Comparison of ENCODE assay signal across 12 mouse cellular contexts in the genomic region with DNA sequence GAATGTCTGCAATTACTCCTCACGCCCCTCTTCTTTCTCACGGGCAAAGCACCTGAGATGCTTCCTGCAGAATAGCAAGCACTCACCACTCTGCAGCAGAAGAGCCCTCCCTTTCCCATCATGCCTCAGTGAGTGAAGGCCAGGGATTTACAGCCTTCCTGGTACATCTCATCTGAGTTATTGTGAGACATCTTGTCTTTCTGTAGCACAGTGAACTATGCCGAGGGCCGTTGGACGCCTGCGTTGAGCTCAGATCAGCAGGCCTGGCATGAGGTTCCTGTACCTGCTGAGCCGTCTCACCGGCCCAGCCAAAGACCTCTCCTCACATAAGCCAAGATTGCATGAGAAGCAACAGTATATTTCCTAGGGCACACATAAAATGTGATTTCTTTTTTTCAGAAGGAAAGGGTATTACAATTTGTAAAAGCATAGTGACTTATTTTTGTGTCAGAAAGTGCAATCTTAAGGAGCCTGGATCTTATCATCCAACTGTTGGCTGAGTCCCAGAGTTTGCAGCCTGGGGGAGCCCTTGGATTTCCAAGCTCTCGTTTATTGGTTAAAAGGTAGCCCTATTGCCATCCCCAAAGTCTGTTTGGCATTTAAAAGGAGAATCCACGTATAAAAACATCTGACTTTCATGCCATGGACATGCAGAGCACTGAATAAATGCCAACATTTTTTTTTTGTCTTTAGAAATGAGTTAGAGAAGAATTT.
A peak's percentile ranks its signal among the peaks of the same experiment; 100 is the strongest.
DNase-seq lines count a peak whose midpoint lies in the region; ATAC-seq lines count a peak whose summit lies in the region.
"Had no signal": no experiment of that assay in that cellular context is flagged by ENCODE, and none has a peak within 500 bp of the region (broad histone marks: within the 10 kb centered on the region; RNA-seq: fewer than 3 reads in every experiment).

No protein-coding gene starts in this region.

- 22% methylated on average over 10 of the region's 10 CpGs for WGBS in hindbrain, embryonic 16.5 days
- WGBS in hindbrain, embryonic 10.5 days: 40% methylated on average over 10 of the region's 10 CpGs
- 42% methylated on average over 10 of the region's 10 CpGs for WGBS in limb, embryonic 15.5 days
- WGBS in forebrain, embryonic 11.5 days: 41% methylated on average over 10 of the region's 10 CpGs

- ATAC-seq in hindbrain, embryonic 16.5 days: 0 out of 2 replicates have a peak, but pooled peaks have one; percentile 38
- ATAC-seq in limb, embryonic 15.5 days (ENCODE audit: insufficient number of reproducible peaks, low FRiP score, low TSS enrichment, low read depth): 0 out of 2 replicates have a peak, but pooled peaks have one; percentile 24
- ATAC-seq in forebrain, embryonic 11.5 days (replicated peaks; ENCODE audit: low FRiP score): no peak
- ATAC-seq: intestine, embryonic 15.5 days had no signal

- H3K4me2 ChIP-seq in hindbrain, embryonic 16.5 days (ENCODE audit: low read length): no peak overlapping the region
- H3K4me2 ChIP-seq in limb, embryonic 15.5 days: no peak overlapping the region
- no peak overlapping the region for H3K4me2 ChIP-seq in forebrain, embryonic 11.5 days (ENCODE audit: low read depth, low read length, severe bottlenecking)
- H3K4me2 ChIP-seq: forebrain, embryonic 15.5 days; heart, embryonic 15.5 days; intestine, embryonic 15.5 days; liver, embryonic 13.5 days had no signal

- H3K4me1 ChIP-seq in hindbrain, embryonic 16.5 days (ENCODE audit: control insufficient read depth, insufficient read depth, low read depth, low read length): peaks cover 16% of the 10 kb centered on the region
- H3K4me1 ChIP-seq in hindbrain, embryonic 10.5 days (replicated peaks): peaks cover 15% of the 10 kb centered on the region
- peaks cover 15% of the 10 kb centered on the region for H3K4me1 ChIP-seq in limb, embryonic 15.5 days
- 0 out of 2 replicates have a peak, but pooled peaks cover 3% of the 10 kb centered on the region for H3K4me1 ChIP-seq in forebrain, embryonic 11.5 days (replicated peaks; ENCODE audit: control insufficient read depth, insufficient read depth, low read length)
- H3K4me1 ChIP-seq: liver, embryonic 13.5 days had no signal

- H3K36me3 ChIP-seq in hindbrain, embryonic 16.5 days (ENCODE audit: control insufficient read depth, insufficient read depth, low read length): no peaks in the 10 kb centered on the region
- H3K36me3 ChIP-seq in hindbrain, embryonic 10.5 days: no peaks in the 10 kb centered on the region
- H3K36me3 ChIP-seq in limb, embryonic 15.5 days: no peaks in the 10 kb centered on the region
- no peaks in the 10 kb centered on the region for H3K36me3 ChIP-seq in forebrain, embryonic 11.5 days (ENCODE audit: control insufficient read depth, insufficient read depth, low read length)
- H3K36me3 ChIP-seq: forebrain, embryonic 15.5 days; intestine, embryonic 15.5 days; liver, embryonic 13.5 days had no signal

- H3K9me3 ChIP-seq in hindbrain, embryonic 16.5 days (ENCODE audit: control insufficient read depth, low read length): no peaks in the 10 kb centered on the region
- H3K9me3 ChIP-seq in hindbrain, embryonic 10.5 days: no peaks in the 10 kb centered on the region
- no peaks in the 10 kb centered on the region for H3K9me3 ChIP-seq in limb, embryonic 15.5 days
- H3K9me3 ChIP-seq in forebrain, embryonic 11.5 days (ENCODE audit: control insufficient read depth, low read length): no peaks in the 10 kb centered on the region
- H3K9me3 ChIP-seq: forebrain, embryonic 15.5 days; heart, embryonic 15.5 days; intestine, embryonic 15.5 days; liver, embryonic 13.5 days had no signal

- H3K27ac ChIP-seq in hindbrain, embryonic 16.5 days (ENCODE audit: low read depth, low read length): peak overlapping the region; percentile 34; the same call in 1 of the 2 replicates
- no peak overlapping the region for H3K27ac ChIP-seq in hindbrain, embryonic 10.5 days
- no peak overlapping the region for H3K27ac ChIP-seq in limb, embryonic 15.5 days
- no peak overlapping the region for H3K27ac ChIP-seq in forebrain, embryonic 11.5 days (ENCODE audit: low read depth, low read length)
- H3K27ac ChIP-seq: forebrain, embryonic 15.5 days; heart, embryonic 15.5 days; intestine, embryonic 15.5 days; liver, embryonic 13.5 days had no signal

- DNase-seq in hindbrain, embryonic 10.5 days (ENCODE audit: low spot score): no peak
- peak; percentile 8 for DNase-seq in R1 (ENCODE audit: low read depth, low spot score)
- peak; percentile 64 for DNase-seq in cerebellum, adult 9-10 months
- no peak for DNase-seq in lung, postnatal 14 days
- no peak for DNase-seq in forebrain, embryonic 11.5 days (ENCODE audit: low spot score)
- DNase-seq: liver, embryonic 13.5 days had no signal

- no peak overlapping the region for H3K4me3 ChIP-seq in hindbrain, embryonic 16.5 days (ENCODE audit: low read length)
- no peak overlapping the region for H3K4me3 ChIP-seq in hindbrain, embryonic 10.5 days
- no peak overlapping the region for H3K4me3 ChIP-seq in limb, embryonic 15.5 days
- H3K4me3 ChIP-seq in forebrain, embryonic 11.5 days (ENCODE audit: low read depth, low read length): no peak overlapping the region
- H3K4me3 ChIP-seq: forebrain, embryonic 15.5 days; heart, embryonic 15.5 days; intestine, embryonic 15.5 days; left cerebral cortex, adult 2 months; liver, embryonic 13.5 days had no signal

- no peak overlapping the region for H3K9ac ChIP-seq in hindbrain, embryonic 16.5 days (ENCODE audit: low read depth, low read length)
- no peak overlapping the region for H3K9ac ChIP-seq in limb, embryonic 15.5 days
- no peak overlapping the region for H3K9ac ChIP-seq in forebrain, embryonic 11.5 days (ENCODE audit: low read length)
- H3K9ac ChIP-seq: forebrain, embryonic 15.5 days; heart, embryonic 15.5 days; intestine, embryonic 15.5 days; liver, embryonic 13.5 days had no signal

- H3K27me3 ChIP-seq in hindbrain, embryonic 16.5 days (replicated peaks; ENCODE audit: control insufficient read depth, insufficient read depth, low read length): no peaks in the 10 kb centered on the region
- no peaks in the 10 kb centered on the region for H3K27me3 ChIP-seq in hindbrain, embryonic 10.5 days (ENCODE audit: insufficient read depth, poor library complexity, severe bottlenecking)
- no peaks in the 10 kb centered on the region for H3K27me3 ChIP-seq in limb, embryonic 15.5 days
- H3K27me3 ChIP-seq in forebrain, embryonic 11.5 days (ENCODE audit: control insufficient read depth, insufficient read depth, low read length): no peaks in the 10 kb centered on the region
- H3K27me3 ChIP-seq: forebrain, embryonic 15.5 days; heart, embryonic 15.5 days; intestine, embryonic 15.5 days; liver, embryonic 13.5 days had no signal

Comparison
In these comparisons a context has a peak if more than half of its experiments do, and no peak if none do; other contexts are left out.
1. DNase-seq: peak in R1 (single experiment) and cerebellum, adult 9-10 months (single experiment); none in hindbrain, embryonic 10.5 days (single experiment), lung, postnatal 14 days (single experiment) and forebrain, embryonic 11.5 days (single experiment).